ENCODE assay signal across 8 mouse cellular contexts in genomic region chr8:88646837-88647778, GRCm38 (mm10). TPM values are rescaled to one million over a fixed set of nuclear protein-coding genes. Genes with fewer than 3 reads are reported as not detected.
DNase-seq lines count a peak whose midpoint lies in the region; ATAC-seq and TF ChIP-seq lines count a peak whose summit lies in the region.

TSS of gene Nod2 (plus strand) at chr8:88647315.

- H3K4me1 ChIP-seq in embryonic facial prominence, embryonic 14.5 days (ENCODE audit: control insufficient read depth, insufficient read depth, low read length): peaks cover 16% of the 10 kb centered on the region
- H3K4me1 ChIP-seq in heart, embryonic 11.5 days (ENCODE audit: control insufficient read depth, insufficient read depth, low read length): peaks cover 10% of the 10 kb centered on the region
- peaks cover 9% of the 10 kb centered on the region for H3K4me1 ChIP-seq in lung, embryonic 16.5 days (replicated peaks; ENCODE audit: control insufficient read depth, insufficient read depth, low read length)
- peaks cover 14% of the 10 kb centered on the region for H3K4me1 ChIP-seq in olfactory bulb, adult 2 months (ENCODE audit: control insufficient read depth, insufficient read depth, low read length)

- peak; percentile 36 to 50 for DNase-seq in CD8-positive naive resting alpha-beta T cell, adult 2 months (ENCODE audit: low read depth in 2 of 2, low spot score in 2 of 2)
- DNase-seq in adrenal gland, postnatal 36 days: peak; percentile 89 to 92
- DNase-seq in embryonic facial prominence, embryonic 14.5 days (ENCODE audit: low spot score): peak; percentile 86
- peak; percentile 96 for DNase-seq in kidney, adult 9 months
- DNase-seq in thymus, postnatal 14 days: peak; percentile 80

- peak; percentile 89 for ATAC-seq in embryonic facial prominence, embryonic 14.5 days (ENCODE audit: low read depth)
- peak; percentile 68; the same call in 1 of the 2 replicates for ATAC-seq in heart, embryonic 11.5 days (replicated peaks; ENCODE audit: insufficient number of reproducible peaks, low FRiP score, low TSS enrichment)
- ATAC-seq in lung, embryonic 16.5 days (ENCODE audit: low read depth): peak; percentile 96

- no peak within 1 kb of the TSS; the same call in 1 of the 2 replicates for H3K27ac ChIP-seq in embryonic facial prominence, embryonic 14.5 days (replicated peaks; ENCODE audit: low read depth, low read length)
- no peak within 1 kb of the TSS for H3K27ac ChIP-seq in heart, embryonic 11.5 days (ENCODE audit: low read depth, low read length)
- H3K27ac ChIP-seq in lung, embryonic 16.5 days (ENCODE audit: low read length): no peak within 1 kb of the TSS
- no peak within 1 kb of the TSS for H3K27ac ChIP-seq in olfactory bulb, adult 2 months (ENCODE audit: insufficient read depth, low read depth, low read length)

- WGBS in embryonic facial prominence, embryonic 14.5 days: 11% methylated on average over 31 of the region's 33 CpGs
- WGBS in heart, embryonic 11.5 days (ENCODE audit: insufficient replicate concordance): 8% methylated on average over 33 of the region's 33 CpGs
- WGBS in lung, embryonic 16.5 days: 9% methylated on average over 32 of the region's 33 CpGs
- 14% methylated on average over 33 of the region's 33 CpGs for WGBS in olfactory bulb, adult 2 months

- TF ChIP-seq CTCF in olfactory bulb, adult 2 months (IDR thresholded peaks at IDR 0.05; ENCODE audit: insufficient read depth, low read depth, low read length): no peak

- peak within 1 kb of the TSS; percentile 35 for H3K4me3 ChIP-seq in embryonic facial prominence, embryonic 14.5 days (ENCODE audit: low read depth, low read length)
- H3K4me3 ChIP-seq in heart, embryonic 11.5 days (ENCODE audit: low read depth, low read length): peak within 1 kb of the TSS; percentile 43
- peak within 1 kb of the TSS; percentile 50 for H3K4me3 ChIP-seq in lung, embryonic 16.5 days (ENCODE audit: low read length)
- H3K4me3 ChIP-seq in olfactory bulb, adult 2 months (ENCODE audit: insufficient read depth, low read depth, low read length): peak within 1 kb of the TSS; percentile 6

- peak within 1 kb of the TSS; percentile 52 for H3K9ac ChIP-seq in embryonic facial prominence, embryonic 14.5 days (ENCODE audit: low read depth, low read length)
- H3K9ac ChIP-seq in heart, embryonic 11.5 days (ENCODE audit: low read depth, low read length): peak within 1 kb of the TSS; percentile 46
- H3K9ac ChIP-seq in lung, embryonic 16.5 days (ENCODE audit: low read length): peak within 1 kb of the TSS; percentile 61

- TF ChIP-seq POLR2A in olfactory bulb, adult 2 months (IDR thresholded peaks at IDR 0.05; ENCODE audit: insufficient read depth, low read depth, low read length): no peak

- no peaks in the 10 kb centered on the region for H3K36me3 ChIP-seq in embryonic facial prominence, embryonic 14.5 days (ENCODE audit: control insufficient read depth, insufficient read depth, low read length)
- H3K36me3 ChIP-seq in heart, embryonic 11.5 days (ENCODE audit: control insufficient read depth, insufficient read depth, low read length): no peaks in the 10 kb centered on the region
- no peaks in the 10 kb centered on the region for H3K36me3 ChIP-seq in lung, embryonic 16.5 days (ENCODE audit: control insufficient read depth, insufficient read depth, low read length)

- H3K4me2 ChIP-seq in embryonic facial prominence, embryonic 14.5 days (ENCODE audit: low read depth, low read length): peak within 1 kb of the TSS; percentile 59
- peak within 1 kb of the TSS; percentile 79 for H3K4me2 ChIP-seq in heart, embryonic 11.5 days
- H3K4me2 ChIP-seq in lung, embryonic 16.5 days (ENCODE audit: low read depth, low read length): peak within 1 kb of the TSS; percentile 78

- no peaks in the 10 kb centered on the region for H3K27me3 ChIP-seq in embryonic facial prominence, embryonic 14.5 days (replicated peaks; ENCODE audit: control insufficient read depth, insufficient read depth, low read length)
- peaks cover 7% of the 10 kb centered on the region; the same call in 1 of the 2 replicates for H3K27me3 ChIP-seq in heart, embryonic 11.5 days (ENCODE audit: control insufficient read depth, insufficient read depth, low read length)
- no peaks in the 10 kb centered on the region for H3K27me3 ChIP-seq in lung, embryonic 16.5 days (ENCODE audit: control insufficient read depth, insufficient read depth, low read depth, low read length)

- H3K9me3 ChIP-seq in embryonic facial prominence, embryonic 14.5 days (ENCODE audit: control insufficient read depth, low read length): no peaks in the 10 kb centered on the region
- no peaks in the 10 kb centered on the region for H3K9me3 ChIP-seq in heart, embryonic 11.5 days (replicated peaks; ENCODE audit: control insufficient read depth, low read length)
- H3K9me3 ChIP-seq in lung, embryonic 16.5 days (ENCODE audit: control insufficient read depth, low read length): no peaks in the 10 kb centered on the region

RNA-seq across cellular contexts. Expression of gene Nod2, which starts in this region (rescaled TPM):
- total RNA-seq in adrenal gland, postnatal 36 days (2021): 1 to 10 TPM in 1 of 2 experiments, under 1 TPM in 1; 0.79 to 1.1 TPM
- polyA plus RNA-seq in embryonic facial prominence, embryonic 14.5 days (2014; fragmentation: Nextera tagmentation; extraction: Ambion mirVana): 0.19 and 0.58 TPM in 2 replicates
- 0.04 TPM in 1 of 2 replicates, not detected in the other for polyA plus RNA-seq in heart, embryonic 11.5 days (2014; fragmentation: Nextera tagmentation; extraction: Ambion mirVana)
- 0.18 and 0.21 TPM in 2 replicates for polyA plus RNA-seq in lung, embryonic 16.5 days (2015; fragmentation: Nextera tagmentation; extraction: Ambion mirVana)
- not detected in 2 replicates for polyA plus RNA-seq in olfactory bulb, adult 2 months (2012; ENCODE audit: insufficient read depth, insufficient read length, low replicate concordance, missing spikeins)

Comparison
In these comparisons a context has a peak if more than half of its experiments do, and no peak if none do; other contexts are left out.
1. Peak in DNase-seq, ATAC-seq, H3K4me3 ChIP-seq, H3K9ac ChIP-seq and H3K4me2 ChIP-seq in embryonic facial prominence, embryonic 14.5 days; RNA of the gene not detected or under 1 TPM.
2. Peak in ATAC-seq, H3K4me3 ChIP-seq, H3K9ac ChIP-seq and H3K4me2 ChIP-seq in heart, embryonic 11.5 days; RNA of the gene not detected or under 1 TPM.
3. Peak in ATAC-seq, H3K4me3 ChIP-seq, H3K9ac ChIP-seq and H3K4me2 ChIP-seq in lung, embryonic 16.5 days; RNA of the gene not detected or under 1 TPM.
4. DNase-seq: peak in every context shown above with its lines; median percentile 96 in kidney, adult 9 months; 90 in adrenal gland, postnatal 36 days; 86 in embryonic facial prominence, embryonic 14.5 days; 80 in thymus, postnatal 14 days; 43 in CD8-positive naive resting alpha-beta T cell, adult 2 months.